Comparison of ENCODE assay signal across 9 mouse cellular contexts in genomic region chr2:146839303-146840030, GRCm38 (mm10). TPM values are rescaled to one million over a fixed set of nuclear protein-coding genes. Genes with fewer than 3 reads are reported as not detected.
A peak's percentile ranks its signal among the peaks of the same experiment; 100 is the strongest.
DNase-seq lines count a peak whose midpoint lies in the region; ATAC-seq and TF ChIP-seq lines count a peak whose summit lies in the region.
"Had no signal": no experiment of that assay in that cellular context is flagged by ENCODE, and none has a peak within 500 bp of the region (broad histone marks: within the 10 kb centered on the region; RNA-seq: fewer than 3 reads in every experiment).

No protein-coding gene starts in this region.

- no peak for TF ChIP-seq POLR2A in cortical plate, adult 2 months (IDR thresholded peaks at IDR 0.05; ENCODE audit: extremely low read depth, insufficient read depth, low read length)

- peak overlapping the region; percentile 35; the same call in 1 of the 2 replicates for H3K4me3 ChIP-seq in cortical plate, adult 2 months (ENCODE audit: insufficient read depth, low read length)
- peak overlapping the region; percentile 25 for H3K4me3 ChIP-seq in forebrain, embryonic 15.5 days
- H3K4me3 ChIP-seq in midbrain, embryonic 14.5 days (replicated peaks; ENCODE audit: low read depth, low read length), result peak overlapping the region; percentile 25

- H3K4me1 ChIP-seq in cortical plate, adult 2 months (ENCODE audit: control insufficient read depth, insufficient read depth, low read length), result no peaks in the 10 kb centered on the region
- H3K4me1 ChIP-seq in forebrain, embryonic 15.5 days, result peaks cover 31% of the 10 kb centered on the region
- H3K4me1 ChIP-seq in midbrain, embryonic 14.5 days (ENCODE audit: control insufficient read depth, insufficient read depth, low read length), result 0 out of 2 replicates have a peak, but pooled peaks cover 6% of the 10 kb centered on the region

- H3K9ac ChIP-seq in forebrain, embryonic 15.5 days (replicated peaks), result no peak overlapping the region
- peak overlapping the region; percentile 57; the same call in 1 of the 2 replicates for H3K9ac ChIP-seq in midbrain, embryonic 14.5 days (replicated peaks; ENCODE audit: low read length)

- no peak for TF ChIP-seq CTCF in cortical plate, adult 2 months (IDR thresholded peaks at IDR 0.05; ENCODE audit: extremely low read depth, insufficient read depth, low read length)

- H3K27me3 ChIP-seq in forebrain, embryonic 15.5 days, result peaks cover 82% of the 10 kb centered on the region
- H3K27me3 ChIP-seq in midbrain, embryonic 14.5 days (ENCODE audit: control insufficient read depth, insufficient read depth, low read length), result peaks cover 79% of the 10 kb centered on the region

- peak; percentile 32 for ATAC-seq in forebrain, embryonic 15.5 days (replicated peaks)
- no peak for ATAC-seq in midbrain, embryonic 14.5 days (ENCODE audit: low FRiP score, low TSS enrichment)

- H3K36me3 ChIP-seq in forebrain, embryonic 15.5 days, result no peaks in the 10 kb centered on the region
- H3K36me3 ChIP-seq in midbrain, embryonic 14.5 days (ENCODE audit: control insufficient read depth, insufficient read depth, low read length), result no peaks in the 10 kb centered on the region

- H3K27ac ChIP-seq in cortical plate, adult 2 months (ENCODE audit: insufficient read depth, low read length), result 0 out of 2 replicates have a peak overlapping the region, but pooled peaks have one; percentile 32
- H3K27ac ChIP-seq in forebrain, embryonic 15.5 days (replicated peaks), result peak overlapping the region; percentile 42; the same call in 1 of the 2 replicates
- peak overlapping the region; percentile 83 for H3K27ac ChIP-seq in midbrain, embryonic 14.5 days (replicated peaks; ENCODE audit: low read depth, low read length)

- 3% methylated on average over 36 of the region's 36 CpGs for WGBS in forebrain, embryonic 15.5 days
- 1% methylated on average over 36 of the region's 36 CpGs for WGBS in midbrain, embryonic 14.5 days

- DNase-seq in kidney, adult 18-20 months, result peak; percentile 11
- DNase-seq in kidney, adult 11 months, result no peak
- peak; percentile 58 for DNase-seq in midbrain, embryonic 14.5 days
- DNase-seq in urinary bladder, adult 2 months (ENCODE audit: low spot score), result no peak
- DNase-seq in cerebellum, adult 8-10 months, result no peak
- DNase-seq in adrenal gland, postnatal 4 days (ENCODE audit: low spot score in 2 of 2), result no peak
- DNase-seq: right cerebral cortex, adult 18-20 months had no signal

- peak overlapping the region; percentile 18 for H3K4me2 ChIP-seq in forebrain, embryonic 15.5 days (replicated peaks)
- peak overlapping the region; percentile 50 for H3K4me2 ChIP-seq in midbrain, embryonic 14.5 days (ENCODE audit: low read length)

- no peaks in the 10 kb centered on the region for H3K9me3 ChIP-seq in forebrain, embryonic 15.5 days
- no peaks in the 10 kb centered on the region for H3K9me3 ChIP-seq in midbrain, embryonic 14.5 days (ENCODE audit: control insufficient read depth, low read length)

RNA-seq across cellular contexts. Expression of gene Kiz, which starts 16.2 kb away (rescaled TPM):
- 13.8 and 16.0 TPM in 2 replicates for polyA plus RNA-seq in cortical plate, adult 2 months (2012; rRNA removed)
- polyA plus RNA-seq in forebrain, embryonic 15.5 days (2015; fragmentation: Nextera tagmentation; extraction: Ambion mirVana), result 23.4 and 26.4 TPM in 2 replicates
- 22.0 and 34.3 TPM in 2 replicates for polyA plus RNA-seq in midbrain, embryonic 14.5 days (2014; fragmentation: Nextera tagmentation; extraction: Ambion mirVana)
- 24.0 and 24.9 TPM in 2 replicates for polyA plus RNA-seq in urinary bladder, adult 2 months (2012; rRNA removed)
- total RNA-seq in adrenal gland, postnatal 4 days (2021), result 10 to 100 TPM; 46.1 to 48.0 TPM

Comparison
In these comparisons a context has a peak if more than half of its experiments do, and no peak if none do; other contexts are left out.
1. DNase-seq: peak in kidney, adult 18-20 months (single experiment) and midbrain, embryonic 14.5 days (single experiment); none in kidney, adult 11 months (single experiment), urinary bladder, adult 2 months (single experiment), cerebellum, adult 8-10 months (single experiment) and adrenal gland, postnatal 4 days (0 of 2).
2. H3K27ac ChIP-seq: peak in every context shown above with its lines; median percentile 83 in midbrain, embryonic 14.5 days; 42 in forebrain, embryonic 15.5 days; 32 in cortical plate, adult 2 months.
3. Peak in every context shown above with its lines, with median percentiles within 50 percentile points of each other: H3K4me3 ChIP-seq.